Mouse (Mus musculus): ENCODE measurements around the gene Hsd17b11. TPM values are rescaled to one million over a fixed set of nuclear protein-coding genes. Genes with fewer than 3 reads are reported as not detected.

Hsd17b11 gene
- polyA plus RNA-seq (2014; fragmentation: Illumina TruSeq; extraction: RNeasy Lipid Tissue Mini Kit (QIAGEN cat#74804); ENCODE audit: low read depth, low replicate concordance): 30.7 TPM

GRCm38 (mm10) chr5:104021597-104022378 lies at the start of gene Hsd17b11:
TSS of gene Hsd17b11 (minus strand) at chr5:104021919.

GRCm38 (mm10) chr5:104046256-104047199 lies 24.8 kb upstream of the Hsd17b11 start, which contains the start of gene Nudt9:
TSS of gene Nudt9 (plus strand) at chr5:104046306.

GRCm38 (mm10) chr5:103977297-103977696 lies 44.4 kb downstream of the Hsd17b11 start, which contains the start of gene Hsd17b13:
TSS of gene Hsd17b13 (minus strand) at chr5:103977410.

Other genes starting within 250 kb of the Hsd17b11 start
- gene Klhl8, start 110.7 kb downstream of the Hsd17b11 start, polyA plus RNA-seq (2014; fragmentation: Illumina TruSeq; extraction: RNeasy Lipid Tissue Mini Kit (QIAGEN cat#74804); ENCODE audit: low read depth, low replicate concordance): 10.7 TPM
- gene Hsd17b13, start 44.5 kb downstream of the Hsd17b11 start, polyA plus RNA-seq (2014; fragmentation: Illumina TruSeq; extraction: RNeasy Lipid Tissue Mini Kit (QIAGEN cat#74804); ENCODE audit: low read depth, low replicate concordance): not detected
- 58.4 TPM for gene Nudt9, start 24.4 kb upstream of the Hsd17b11 start, polyA plus RNA-seq (2014; fragmentation: Illumina TruSeq; extraction: RNeasy Lipid Tissue Mini Kit (QIAGEN cat#74804); ENCODE audit: low read depth, low replicate concordance)
- gene Gm17660, start 55.7 kb upstream of the Hsd17b11 start, polyA plus RNA-seq (2014; fragmentation: Illumina TruSeq; extraction: RNeasy Lipid Tissue Mini Kit (QIAGEN cat#74804); ENCODE audit: low read depth, low replicate concordance): not detected
- gene Sparcl1, start 91.8 kb upstream of the Hsd17b11 start, polyA plus RNA-seq (2014; fragmentation: Illumina TruSeq; extraction: RNeasy Lipid Tissue Mini Kit (QIAGEN cat#74804); ENCODE audit: low read depth, low replicate concordance): 234 TPM
- not detected for gene Dspp, start 148.8 kb upstream of the Hsd17b11 start, polyA plus RNA-seq (2014; fragmentation: Illumina TruSeq; extraction: RNeasy Lipid Tissue Mini Kit (QIAGEN cat#74804); ENCODE audit: low read depth, low replicate concordance)
- gene Dmp1, start 180.7 kb upstream of the Hsd17b11 start, polyA plus RNA-seq (2014; fragmentation: Illumina TruSeq; extraction: RNeasy Lipid Tissue Mini Kit (QIAGEN cat#74804); ENCODE audit: low read depth, low replicate concordance): not detected